Mouse (Mus musculus) liver, embryonic 16.5 days (tissue): ENCODE data around the gene Cep170. TPM values are rescaled to one million over a fixed set of nuclear protein-coding genes. Genes with fewer than 3 reads are reported as not detected.
"Not testable (repeated sequence)": the region's sequence is repeated elsewhere in the genome, so short reads cannot be mapped to it uniquely, and the experiment has no call there.

Experiments used
- ATAC-seq: fragments of 200-750 bp; cut with Nextera tagmentation; 2 replicates; pipeline ENCODE4 v1.8.0; 2017; ENCODE audit warnings: low read depth, mild to moderate bottlenecking, moderate number of reproducible peaks, moderate library complexity
- H3K27ac ChIP-seq: fragments of 300-500 bp; sonication (generic); 2 replicates; pipeline ENCODE4 v1.5.1; 2014; ENCODE audit warnings: mild to moderate bottlenecking, low read length
- H3K27me3 ChIP-seq: fragments of 300-500 bp; sonication (generic); 2 replicates; pipeline ENCODE4 v1.6.1; 2014; ENCODE audit warnings: low read depth, low read length, mixed read lengths; ENCODE audit not compliant: control insufficient read depth, insufficient read depth
- H3K36me3 ChIP-seq: fragments of 300-500 bp; sonication (generic); 2 replicates; pipeline ENCODE4 v1.6.1; 2014; ENCODE audit warnings: mild to moderate bottlenecking; ENCODE audit not compliant: control insufficient read depth, insufficient read depth
- H3K4me1 ChIP-seq: fragments of 300-500 bp; sonication (generic); 2 replicates; pipeline ENCODE4 v1.6.1; 2014; ENCODE audit warnings: low read depth, low read length, mixed read lengths; ENCODE audit not compliant: control insufficient read depth
- H3K4me2 ChIP-seq: fragments of 300-500 bp; sonication (generic); 2 replicates; pipeline ENCODE4 v1.6.1; 2014; ENCODE audit warnings: low read depth, low read length, mixed read lengths
- H3K4me3 ChIP-seq: fragments of 300-500 bp; sonication (generic); 2 replicates; pipeline ENCODE4 v1.5.1; 2014; ENCODE audit warnings: low read depth, mild to moderate bottlenecking, low read length
- H3K9ac ChIP-seq: fragments of 300-500 bp; sonication (generic); 2 replicates; pipeline ENCODE4 v1.6.1; 2014; ENCODE audit warnings: low read depth, low read length
- H3K9me3 ChIP-seq: fragments of 300-500 bp; sonication (generic); replicated peaks from 2 replicates; pipeline ENCODE4 v1.6.1; 2016; ENCODE audit warnings: low read length; ENCODE audit not compliant: control insufficient read depth
- WGBS: fragments of 180-500 bp; shearing (Covaris S2); extraction: QIAGEN DNeasy Blood & Tissue Kit; methylation state at CpG from one replicate; pipeline ENCODE4 v1.1.7; 2014; ENCODE audit not compliant: insufficient replicate concordance; 5-methylcytosine and 5-hydroxymethylcytosine counted together
- polyA plus RNA-seq: library from polyadenylated mRNA; unstranded; fragments of >200 nt; fragmentation: Nextera tagmentation; extraction: Ambion mirVana; gene quantifications from 2 replicates; pipeline ENCODE4 v1.2.1, GENCODE M21; 2015

Gene Cep170
- polyA plus RNA-seq, 1 experiment from 2014 or later = 6.4 TPM

DNA sequence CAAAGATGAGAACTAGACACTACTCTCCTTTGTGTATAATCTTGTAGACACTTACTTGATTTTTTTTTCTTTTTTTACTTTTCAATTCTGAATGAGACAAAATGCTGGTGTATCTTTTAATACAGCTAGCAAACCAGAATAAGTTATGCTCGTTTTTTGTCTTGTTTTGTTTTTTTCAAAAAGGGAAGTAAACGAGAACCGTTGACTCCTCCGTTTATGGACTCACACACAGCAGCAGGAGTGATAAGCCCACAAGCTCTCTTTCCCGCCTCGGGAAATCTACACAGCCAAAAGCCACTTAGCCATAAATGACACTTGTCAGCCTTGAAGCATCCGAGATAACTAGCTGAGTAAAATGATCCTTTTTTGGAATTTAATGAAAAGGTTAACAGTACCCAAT lies 22.7 kb upstream of the Cep170 start:
- peak overlapping the region; percentile 31 for H3K4me3 ChIP-seq
- peak overlapping the region; percentile 83 for H3K4me2 ChIP-seq

DNA sequence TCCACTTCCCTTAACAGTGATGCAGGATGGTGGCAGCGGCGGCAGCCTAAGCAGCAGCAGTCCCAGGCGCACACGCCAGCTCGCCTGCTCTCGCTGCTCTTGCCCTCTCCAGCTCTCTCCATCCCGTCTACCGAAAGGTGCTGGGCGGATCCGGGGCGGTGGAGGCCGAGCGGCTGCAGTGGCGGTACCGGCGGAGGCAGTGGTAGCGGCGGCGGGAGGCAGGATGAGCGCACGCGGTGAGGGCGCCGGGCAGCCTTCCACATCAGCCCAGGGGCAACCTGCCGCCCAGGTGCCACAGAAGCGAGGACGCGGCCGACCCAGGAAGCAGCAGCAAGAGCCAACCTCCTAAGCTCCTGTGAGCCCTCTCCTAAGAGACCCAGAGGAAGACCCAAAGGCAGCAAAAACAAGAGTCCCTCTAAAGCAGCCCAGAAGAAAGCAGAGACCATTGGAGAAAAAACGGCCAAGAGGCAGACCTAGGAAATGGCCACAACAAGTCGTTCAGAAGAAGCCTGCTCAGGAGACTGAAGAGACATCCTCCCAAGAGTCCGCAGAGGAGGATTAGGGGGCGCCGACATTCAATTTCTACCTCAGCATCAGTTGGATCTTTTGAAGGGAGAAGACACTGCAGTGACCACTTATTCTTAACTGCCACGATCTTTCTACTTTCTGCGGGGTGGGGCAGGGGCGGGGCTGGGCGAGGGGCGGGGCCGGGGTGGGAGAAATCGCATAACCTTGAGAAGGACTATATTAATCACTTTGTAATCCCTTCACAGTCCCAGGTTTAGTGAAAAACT lies 21.8 kb upstream of the Cep170 start:
- no peaks in the 10 kb centered on the region for H3K9me3 ChIP-seq
- 3% methylated on average over 41 of the region's 41 CpGs for WGBS
- no peaks in the 10 kb centered on the region for H3K36me3 ChIP-seq
- peak overlapping the region; percentile 58 for H3K4me3 ChIP-seq
- H3K27ac ChIP-seq = no peak overlapping the region
- peaks cover 6% of the 10 kb centered on the region; the same call in 1 of the 2 replicates for H3K4me1 ChIP-seq
- peak overlapping the region; percentile 47; the same call in 1 of the 2 replicates for H3K9ac ChIP-seq
- H3K27me3 ChIP-seq = no peaks in the 10 kb centered on the region; the same call in 1 of the 2 replicates
- peak overlapping the region; percentile 83 for H3K4me2 ChIP-seq
- peak; percentile 62 for ATAC-seq

More for the DNA sequence above, 22.7 kb upstream of the Cep170 start:
- H3K27me3 ChIP-seq, ATAC-seq, H3K9ac ChIP-seq, H3K9me3 ChIP-seq, H3K36me3 ChIP-seq, H3K27ac ChIP-seq, H3K4me1 ChIP-seq: not testable (repeated sequence)
- 9% methylated on average over 7 of the region's 7 CpGs for WGBS

- H3K4me1 ChIP-seq = peaks cover 6% of the 10 kb centered on the region; the same call in 1 of the 2 replicates
- 0 out of 2 replicates have a peak overlapping the region, but pooled peaks have one; percentile 83 for H3K4me2 ChIP-seq
- 18% methylated on average over 6 of the region's 6 CpGs for WGBS
- H3K9me3 ChIP-seq = no peaks in the 10 kb centered on the region
- H3K27ac ChIP-seq = no peak overlapping the region
- no peak overlapping the region for H3K9ac ChIP-seq
- no peaks in the 10 kb centered on the region for H3K36me3 ChIP-seq
- H3K4me3 ChIP-seq = peak overlapping the region; percentile 58
- ATAC-seq = peak; percentile 19
- no peaks in the 10 kb centered on the region; the same call in 1 of the 2 replicates for H3K27me3 ChIP-seq
Measured at GRCm38 (mm10) chr1:176834880-176835279, 21.0 kb upstream of the Cep170 start.

GRCm38 (mm10) chr1:176833948-176834347 lies 20.1 kb upstream of the Cep170 start:
- no peak overlapping the region for H3K9ac ChIP-seq
- H3K4me2 ChIP-seq = no peak overlapping the region
- no peaks in the 10 kb centered on the region for H3K36me3 ChIP-seq
- H3K4me3 ChIP-seq = no peak overlapping the region
- ATAC-seq = no peak
- H3K4me1 ChIP-seq = peaks cover 6% of the 10 kb centered on the region; the same call in 1 of the 2 replicates
- 32% methylated on average over 3 of the region's 3 CpGs for WGBS
- no peak overlapping the region for H3K27ac ChIP-seq
- H3K9me3 ChIP-seq = no peaks in the 10 kb centered on the region
- H3K27me3 ChIP-seq = no peaks in the 10 kb centered on the region; the same call in 1 of the 2 replicates

GRCm38 (mm10) chr1:176833257-176833656 lies 19.4 kb upstream of the Cep170 start:
- Histone ChIP-seq H3K4me3 (no peak overlapping the region), H3K27me3 (no peaks in the 10 kb centered on the region; the same call in 1 of the 2 replicates), H3K36me3 (no peaks in the 10 kb centered on the region), H3K27ac (no peak overlapping the region), H3K4me2 (no peak overlapping the region), H3K9me3 (no peaks in the 10 kb centered on the region), H3K4me1 (peaks cover 7% of the 10 kb centered on the region; the same call in 1 of the 2 replicates), H3K9ac (no peak overlapping the region)
- ATAC-seq = no peak

GRCm38 (mm10) chr1:176832607-176833006 lies 18.7 kb upstream of the Cep170 start:
- H3K9me3 ChIP-seq = no peaks in the 10 kb centered on the region
- no peaks in the 10 kb centered on the region for H3K36me3 ChIP-seq
- H3K27ac ChIP-seq = no peak overlapping the region
- WGBS = 23% methylated on average over 8 of the region's 8 CpGs
- ATAC-seq = no peak
- no peak overlapping the region for H3K4me2 ChIP-seq
- no peak overlapping the region for H3K9ac ChIP-seq
- no peak overlapping the region for H3K4me3 ChIP-seq
- no peaks in the 10 kb centered on the region; the same call in 1 of the 2 replicates for H3K27me3 ChIP-seq
- H3K4me1 ChIP-seq = peaks cover 13% of the 10 kb centered on the region

GRCm38 (mm10) chr1:176832071-176832470 lies 18.2 kb upstream of the Cep170 start:
- no peak for ATAC-seq
- WGBS = 46% methylated on average over 2 of the region's 2 CpGs
- Histone ChIP-seq H3K4me2 (no peak overlapping the region), H3K27ac (no peak overlapping the region), H3K9ac (no peak overlapping the region), H3K4me1 (peaks cover 18% of the 10 kb centered on the region), H3K27me3 (no peaks in the 10 kb centered on the region; the same call in 1 of the 2 replicates), H3K9me3 (no peaks in the 10 kb centered on the region), H3K4me3 (no peak overlapping the region), H3K36me3 (no peaks in the 10 kb centered on the region)

DNA sequence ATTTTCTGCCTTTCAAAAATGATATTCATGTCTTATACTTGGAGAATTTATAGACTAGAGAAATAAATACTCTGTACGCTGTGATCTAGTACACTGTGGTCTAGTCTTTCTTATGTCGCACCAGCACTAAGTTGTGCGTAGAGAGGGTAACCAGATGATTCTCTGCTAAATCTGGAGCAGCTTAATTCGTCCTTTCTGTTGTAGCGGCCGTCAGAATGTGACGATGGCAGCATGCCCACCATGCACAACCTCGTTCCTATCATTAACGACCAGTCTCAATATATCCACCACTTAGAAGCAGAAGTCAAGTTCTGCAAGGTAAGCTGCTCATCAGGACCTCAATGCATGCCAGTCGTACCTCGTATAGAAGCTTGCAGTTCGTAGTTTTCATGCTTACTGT lies 14.8 kb upstream of the Cep170 start:
- Histone ChIP-seq H3K27ac (no peak overlapping the region), H3K36me3 (no peaks in the 10 kb centered on the region), H3K4me2 (no peak overlapping the region), H3K9me3 (no peaks in the 10 kb centered on the region), H3K4me1 (peaks cover 24% of the 10 kb centered on the region), H3K4me3 (no peak overlapping the region), H3K27me3 (no peaks in the 10 kb centered on the region), H3K9ac (no peak overlapping the region)
- no peak for ATAC-seq
- WGBS = 73% methylated on average over 12 of the region's 12 CpGs

DNA sequence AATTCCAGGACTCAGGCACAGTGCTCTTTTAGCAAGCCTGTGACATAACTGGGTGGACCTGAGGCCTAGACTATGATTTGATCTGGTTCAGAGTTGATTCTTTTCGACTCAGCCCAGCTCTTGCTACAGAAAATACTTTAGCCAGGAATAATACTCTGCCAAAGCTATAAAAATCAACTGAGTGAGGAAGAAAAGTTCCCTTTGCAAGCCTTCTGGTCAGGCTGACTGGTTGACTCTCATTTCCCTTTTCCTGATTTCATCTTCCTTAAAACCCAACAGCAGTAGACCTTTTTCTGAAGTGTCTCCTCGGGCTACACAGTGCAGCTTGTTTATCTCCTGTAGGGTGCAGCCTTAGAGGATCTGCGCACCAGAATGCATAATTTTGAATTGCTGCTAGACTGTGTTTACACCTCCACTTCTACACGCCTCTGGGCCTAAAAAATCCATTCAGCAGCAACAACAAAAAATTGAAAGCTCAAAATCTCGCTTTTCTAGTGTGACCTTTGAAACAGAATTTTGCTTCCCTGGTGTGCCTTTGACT lies 14.1 kb upstream of the Cep170 start:
- ATAC-seq = no peak; the same call in 1 of the 2 replicates
- no peak overlapping the region for H3K9ac ChIP-seq
- H3K27ac ChIP-seq = peak overlapping the region; percentile 70
- peaks cover 28% of the 10 kb centered on the region for H3K4me1 ChIP-seq
- H3K4me3 ChIP-seq = no peak overlapping the region
- no peaks in the 10 kb centered on the region for H3K27me3 ChIP-seq
- no peaks in the 10 kb centered on the region for H3K9me3 ChIP-seq
- 42% methylated on average over 5 of the region's 5 CpGs for WGBS
- 0 out of 2 replicates have a peak overlapping the region, but pooled peaks have one; percentile 2 for H3K4me2 ChIP-seq
- no peaks in the 10 kb centered on the region for H3K36me3 ChIP-seq
